Mouse (Mus musculus): ENCODE results near the gene Hecw2. TPM values are rescaled to one million over a fixed set of nuclear protein-coding genes. Genes with fewer than 3 reads are reported as not detected.

Gene Hecw2
- polyA plus RNA-seq, 1 experiment from 2014 or later = 7.9 TPM

GRCm38 (mm10) chr1:53856501-53857103 lies 338.4 kb downstream of the Hecw2 start:
- no peaks in the 10 kb centered on the region for H3K36me3 ChIP-seq (replicated peaks; ENCODE audit: control insufficient read depth, insufficient read depth)
- H3K4me2 ChIP-seq (replicated peaks) = no peak overlapping the region
- no peaks in the 10 kb centered on the region for H3K4me1 ChIP-seq (replicated peaks; ENCODE audit: control insufficient read depth, insufficient read depth, low read length)

GRCm38 (mm10) chr1:53855732-53856131 lies 339.2 kb downstream of the Hecw2 start:
- Histone ChIP-seq H3K27me3 (ENCODE audit: control insufficient read depth, insufficient read depth, low read length) (no peaks in the 10 kb centered on the region), H3K9ac (no peak overlapping the region), H3K9me3 (ENCODE audit: control insufficient read depth, low read length) (no peaks in the 10 kb centered on the region), H3K27ac (no peak overlapping the region), H3K4me1 (replicated peaks; ENCODE audit: control insufficient read depth, insufficient read depth, low read length) (no peaks in the 10 kb centered on the region), H3K4me2 (replicated peaks) (no peak overlapping the region), H3K4me3 (replicated peaks; ENCODE audit: low read length) (no peak overlapping the region), H3K36me3 (replicated peaks; ENCODE audit: control insufficient read depth, insufficient read depth) (peaks cover 6% of the 10 kb centered on the region; the same call in 1 of the 2 replicates)
- ATAC-seq (ENCODE audit: low FRiP score) = no peak
- DNase-seq (ENCODE audit: low spot score) = no peak
- WGBS = 95% methylated on average over 7 of the region's 7 CpGs

More at GRCm38 (mm10) chr1:53856501-53857103, 338.4 kb downstream of the Hecw2 start:
- ATAC-seq (ENCODE audit: low FRiP score) (no peak), DNase-seq (ENCODE audit: low spot score) (no peak)
- Histone ChIP-seq H3K4me3 (replicated peaks; ENCODE audit: low read length) (no peak overlapping the region), H3K9me3 (ENCODE audit: control insufficient read depth, low read length) (no peaks in the 10 kb centered on the region), H3K27ac (no peak overlapping the region), H3K9ac (no peak overlapping the region), H3K27me3 (ENCODE audit: control insufficient read depth, insufficient read depth, low read length) (no peaks in the 10 kb centered on the region)
- 93% methylated on average over 7 of the region's 7 CpGs for WGBS

GRCm38 (mm10) chr1:53852086-53852610 lies 342.8 kb downstream of the Hecw2 start:
- Histone ChIP-seq H3K9me3 (ENCODE audit: control insufficient read depth, low read length) (no peaks in the 10 kb centered on the region), H3K9ac (no peak overlapping the region), H3K4me3 (replicated peaks; ENCODE audit: low read length) (no peak overlapping the region), H3K27ac (no peak overlapping the region), H3K36me3 (replicated peaks; ENCODE audit: control insufficient read depth, insufficient read depth) (peaks cover 6% of the 10 kb centered on the region; the same call in 1 of the 2 replicates), H3K4me2 (replicated peaks) (no peak overlapping the region), H3K4me1 (replicated peaks; ENCODE audit: control insufficient read depth, insufficient read depth, low read length) (no peaks in the 10 kb centered on the region), H3K27me3 (ENCODE audit: control insufficient read depth, insufficient read depth, low read length) (no peaks in the 10 kb centered on the region)
- no peak for DNase-seq (ENCODE audit: low spot score)
- WGBS = 83% methylated on average over 3 of the region's 3 CpGs
- no peak for ATAC-seq (ENCODE audit: low FRiP score)

DNA sequence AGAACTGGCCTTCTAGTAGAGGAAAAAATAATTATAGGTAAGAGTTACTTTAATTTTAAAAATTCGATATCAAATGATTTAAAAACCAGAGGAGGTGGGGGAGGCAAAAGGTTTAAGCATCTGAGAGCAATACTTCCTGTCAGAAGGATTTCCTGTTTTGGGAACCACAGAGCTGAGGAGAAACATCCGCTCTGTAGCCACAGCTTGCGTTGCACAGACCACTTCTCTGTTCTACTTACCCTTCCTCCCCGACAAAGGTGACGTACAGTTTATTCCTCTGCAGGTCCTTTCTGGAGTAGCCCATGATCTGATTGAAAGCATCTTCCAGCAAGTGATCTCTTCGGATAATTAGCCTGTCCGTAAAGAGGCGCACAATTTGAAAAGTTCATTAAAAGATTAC lies 343.6 kb downstream of the Hecw2 start:
- DNase-seq (ENCODE audit: low spot score) (no peak), ATAC-seq (ENCODE audit: low FRiP score) (no peak)
- H3K4me1 ChIP-seq (replicated peaks; ENCODE audit: control insufficient read depth, insufficient read depth, low read length) = no peaks in the 10 kb centered on the region
- H3K4me3 ChIP-seq (replicated peaks; ENCODE audit: low read length) = no peak overlapping the region
- H3K9ac ChIP-seq = no peak overlapping the region
- no peaks in the 10 kb centered on the region for H3K9me3 ChIP-seq (ENCODE audit: control insufficient read depth, low read length)
- no peak overlapping the region for H3K4me2 ChIP-seq (replicated peaks)
- peaks cover 6% of the 10 kb centered on the region; the same call in 1 of the 2 replicates for H3K36me3 ChIP-seq (replicated peaks; ENCODE audit: control insufficient read depth, insufficient read depth)
- WGBS = 91% methylated on average over 8 of the region's 8 CpGs
- H3K27me3 ChIP-seq (ENCODE audit: control insufficient read depth, insufficient read depth, low read length) = no peaks in the 10 kb centered on the region
- no peak overlapping the region for H3K27ac ChIP-seq

GRCm38 (mm10) chr1:53850891-53851290 lies 344.1 kb downstream of the Hecw2 start:
- H3K27me3 ChIP-seq (ENCODE audit: control insufficient read depth, insufficient read depth, low read length) = no peaks in the 10 kb centered on the region
- DNase-seq (ENCODE audit: low spot score) = no peak
- H3K4me3 ChIP-seq (replicated peaks; ENCODE audit: low read length) = no peak overlapping the region
- H3K9ac ChIP-seq = no peak overlapping the region
- no peak overlapping the region for H3K4me2 ChIP-seq (replicated peaks)
- H3K27ac ChIP-seq = no peak overlapping the region
- no peaks in the 10 kb centered on the region for H3K9me3 ChIP-seq (ENCODE audit: control insufficient read depth, low read length)
- 90% methylated on average over 6 of the region's 6 CpGs for WGBS
- no peak for ATAC-seq (ENCODE audit: low FRiP score)
- H3K4me1 ChIP-seq (replicated peaks; ENCODE audit: control insufficient read depth, insufficient read depth, low read length) = no peaks in the 10 kb centered on the region
- H3K36me3 ChIP-seq (replicated peaks; ENCODE audit: control insufficient read depth, insufficient read depth) = peaks cover 6% of the 10 kb centered on the region; the same call in 1 of the 2 replicates

DNA sequence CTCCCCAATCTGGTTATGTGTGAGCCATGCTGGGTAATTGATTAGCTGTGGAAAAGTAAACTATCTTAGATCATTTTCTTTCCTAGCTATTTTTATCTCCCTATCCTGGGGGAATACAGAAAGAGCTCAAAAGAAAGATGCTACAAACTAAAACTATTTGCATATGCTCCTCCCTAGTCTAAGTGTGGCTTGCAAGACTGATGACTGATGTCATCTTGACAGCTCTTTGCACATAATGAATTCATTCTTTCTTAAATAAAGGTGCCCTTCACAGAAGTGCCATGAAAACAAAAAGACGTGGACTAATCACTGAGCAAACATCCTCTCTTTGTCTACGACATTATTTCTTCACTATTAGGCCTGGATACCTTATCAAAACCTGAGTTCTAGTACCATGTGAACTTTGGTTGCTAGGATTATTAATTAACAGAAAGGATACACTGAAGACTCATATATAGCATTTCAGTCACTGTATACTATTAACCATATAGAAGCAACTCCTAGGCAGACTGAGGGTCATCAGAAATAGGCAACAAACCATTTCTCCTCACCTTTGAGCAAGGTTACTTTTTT lies 348.2 kb downstream of the Hecw2 start:
- no peak for DNase-seq (ENCODE audit: low spot score)
- no peaks in the 10 kb centered on the region for H3K9me3 ChIP-seq (ENCODE audit: control insufficient read depth, low read length)
- H3K9ac ChIP-seq = no peak overlapping the region
- ATAC-seq (ENCODE audit: low FRiP score) = no peak
- 58% methylated on average over 2 of the region's 2 CpGs for WGBS
- H3K4me1 ChIP-seq (replicated peaks; ENCODE audit: control insufficient read depth, insufficient read depth, low read length) = no peaks in the 10 kb centered on the region
- H3K4me2 ChIP-seq (replicated peaks) = no peak overlapping the region
- H3K36me3 ChIP-seq (replicated peaks; ENCODE audit: control insufficient read depth, insufficient read depth) = peaks cover 6% of the 10 kb centered on the region; the same call in 1 of the 2 replicates
- H3K27me3 ChIP-seq (ENCODE audit: control insufficient read depth, insufficient read depth, low read length) = no peaks in the 10 kb centered on the region
- no peak overlapping the region for H3K4me3 ChIP-seq (replicated peaks; ENCODE audit: low read length)
- H3K27ac ChIP-seq = no peak overlapping the region

DNA sequence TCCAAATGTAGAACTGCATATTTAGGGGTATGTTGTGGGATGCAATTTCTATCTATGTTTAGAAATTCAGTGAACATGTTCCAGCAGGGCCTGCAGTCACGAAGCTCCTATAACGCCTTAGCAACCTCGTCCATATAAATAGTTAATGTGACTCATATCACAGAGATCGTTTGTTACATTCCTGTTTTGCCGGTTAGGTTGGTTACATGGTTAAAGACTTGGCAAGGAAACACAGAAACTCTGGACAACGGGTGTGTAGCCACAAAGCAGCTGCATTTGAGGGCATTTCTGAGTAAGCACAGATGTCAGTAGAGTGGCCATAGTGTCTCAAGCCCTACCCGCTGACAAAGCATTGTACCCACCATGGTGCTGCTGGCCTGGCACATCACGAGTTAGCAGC lies 349.1 kb downstream of the Hecw2 start:
- no peaks in the 10 kb centered on the region for H3K27me3 ChIP-seq (ENCODE audit: control insufficient read depth, insufficient read depth, low read length)
- no peaks in the 10 kb centered on the region for H3K4me1 ChIP-seq (replicated peaks; ENCODE audit: control insufficient read depth, insufficient read depth, low read length)
- H3K27ac ChIP-seq = no peak overlapping the region
- no peak overlapping the region for H3K4me3 ChIP-seq (replicated peaks; ENCODE audit: low read length)
- no peak for DNase-seq (ENCODE audit: low spot score)
- 88% methylated on average over 8 of the region's 8 CpGs for WGBS
- peaks cover 1% of the 10 kb centered on the region; the same call in 1 of the 2 replicates for H3K36me3 ChIP-seq (replicated peaks; ENCODE audit: control insufficient read depth, insufficient read depth)
- no peaks in the 10 kb centered on the region for H3K9me3 ChIP-seq (ENCODE audit: control insufficient read depth, low read length)
- H3K9ac ChIP-seq = no peak overlapping the region
- H3K4me2 ChIP-seq (replicated peaks) = no peak overlapping the region
- no peak for ATAC-seq (ENCODE audit: low FRiP score)

DNA sequence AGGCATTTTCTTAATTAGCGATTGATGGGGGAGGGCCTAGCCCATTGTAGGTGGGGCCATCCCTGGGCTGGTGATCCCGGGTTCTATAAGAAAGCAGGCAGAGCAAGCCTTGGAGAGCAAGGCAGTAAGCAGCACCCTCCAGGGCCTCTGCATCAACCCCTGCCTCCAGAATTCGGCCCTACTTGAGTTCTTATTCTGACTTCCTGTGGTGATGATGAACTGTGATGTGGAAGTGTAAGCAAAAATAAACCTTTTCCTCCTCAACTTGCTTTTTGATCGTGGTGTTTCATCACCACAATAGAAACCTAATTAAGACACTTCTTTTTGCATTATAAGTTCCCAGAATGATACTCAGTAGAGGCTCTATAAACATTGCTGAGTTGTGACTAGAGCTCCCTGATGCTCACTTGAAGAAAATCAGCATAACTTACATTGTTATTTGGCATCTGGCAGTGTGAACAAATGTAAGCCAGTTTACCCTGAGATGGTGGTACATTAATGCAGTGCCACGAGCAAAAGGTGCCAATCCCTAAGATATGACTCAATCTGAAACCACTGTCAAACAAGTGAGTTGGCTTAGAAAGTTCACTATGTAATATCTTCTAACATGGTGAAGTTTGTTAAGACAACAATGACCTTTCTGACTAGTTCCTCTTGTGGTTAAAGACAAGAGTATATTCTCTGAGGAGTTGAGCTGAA lies 349.9 kb downstream of the Hecw2 start:
- Histone ChIP-seq H3K9me3 (ENCODE audit: control insufficient read depth, low read length) (no peaks in the 10 kb centered on the region), H3K4me2 (replicated peaks) (no peak overlapping the region), H3K27me3 (ENCODE audit: control insufficient read depth, insufficient read depth, low read length) (no peaks in the 10 kb centered on the region), H3K36me3 (replicated peaks; ENCODE audit: control insufficient read depth, insufficient read depth) (no peaks in the 10 kb centered on the region), H3K4me3 (replicated peaks; ENCODE audit: low read length) (no peak overlapping the region), H3K27ac (no peak overlapping the region), H3K4me1 (replicated peaks; ENCODE audit: control insufficient read depth, insufficient read depth, low read length) (no peaks in the 10 kb centered on the region), H3K9ac (no peak overlapping the region)
- 86% methylated on average over 5 of the region's 5 CpGs for WGBS
- no peak; the same call in 1 of the 2 replicates for ATAC-seq (ENCODE audit: low FRiP score)
- DNase-seq (ENCODE audit: low spot score) = no peak

GRCm38 (mm10) chr1:53844122-53844913 lies 350.6 kb downstream of the Hecw2 start:
- H3K9ac ChIP-seq = no peak overlapping the region
- no peaks in the 10 kb centered on the region for H3K27me3 ChIP-seq (ENCODE audit: control insufficient read depth, insufficient read depth, low read length)
- H3K36me3 ChIP-seq (replicated peaks; ENCODE audit: control insufficient read depth, insufficient read depth) = no peaks in the 10 kb centered on the region
- no peaks in the 10 kb centered on the region for H3K9me3 ChIP-seq (ENCODE audit: control insufficient read depth, low read length)
- WGBS = 87% methylated on average over 8 of the region's 8 CpGs
- H3K4me1 ChIP-seq (replicated peaks; ENCODE audit: control insufficient read depth, insufficient read depth, low read length) = no peaks in the 10 kb centered on the region
- H3K27ac ChIP-seq = no peak overlapping the region
- no peak overlapping the region for H3K4me2 ChIP-seq (replicated peaks)
- DNase-seq (ENCODE audit: low spot score) (no peak), ATAC-seq (ENCODE audit: low FRiP score) (peak; percentile 34; the same call in 1 of the 2 replicates)
- H3K4me3 ChIP-seq (replicated peaks; ENCODE audit: low read length) = no peak overlapping the region

Data from hindbrain, embryonic 14.5 days (tissue).